Mouse (Mus musculus) thymus, adult 2 months (tissue): ENCODE results near the gene Grwd1.

Experiments
- CTCF ChIP-seq: fragments of 200-500 bp; IDR thresholded peaks from 2 replicates; pipeline ENCODE4 v1.5.1; 2012; ENCODE audit warnings: mild to moderate bottlenecking, control low read depth, low read length, moderate library complexity, borderline replicate concordance; ENCODE audit not compliant: control insufficient read depth, poor library complexity, insufficient read depth; ENCODE audit errors: extremely low read depth
- POLR2A ChIP-seq: fragments of 200-500 bp; IDR thresholded peaks from 2 replicates; pipeline ENCODE4 v1.6.1; 2012; ENCODE audit warnings: mild to moderate bottlenecking, low read length, control low read depth, moderate library complexity; ENCODE audit not compliant: control insufficient read depth, poor library complexity, insufficient read depth; ENCODE audit errors: extremely low read depth

DNA sequence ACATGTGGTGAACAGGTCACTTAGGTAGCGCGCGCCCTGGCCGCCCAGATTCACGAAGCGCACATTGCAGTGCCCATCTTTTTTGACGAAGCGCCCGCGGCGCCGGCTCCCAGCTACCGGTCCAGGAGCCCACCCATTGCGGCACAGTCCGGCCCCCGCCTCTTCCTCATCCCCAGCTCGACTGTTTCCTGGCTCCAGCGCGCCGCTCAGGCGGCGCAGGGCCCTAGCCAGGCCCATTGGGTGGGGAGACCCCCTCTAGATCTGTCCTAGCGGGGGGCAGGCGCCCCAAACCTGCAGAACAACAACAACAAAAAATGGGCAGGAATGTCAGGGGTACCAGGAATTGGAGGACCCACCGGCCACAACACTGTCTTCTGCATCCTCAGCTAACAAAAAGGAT, 10.9 kb downstream of the Grwd1 start:
- TF ChIP-seq CTCF (no peak), POLR2A (no peak)
